ENCODE assay signal across 9 mouse cellular contexts in the genomic region with DNA sequence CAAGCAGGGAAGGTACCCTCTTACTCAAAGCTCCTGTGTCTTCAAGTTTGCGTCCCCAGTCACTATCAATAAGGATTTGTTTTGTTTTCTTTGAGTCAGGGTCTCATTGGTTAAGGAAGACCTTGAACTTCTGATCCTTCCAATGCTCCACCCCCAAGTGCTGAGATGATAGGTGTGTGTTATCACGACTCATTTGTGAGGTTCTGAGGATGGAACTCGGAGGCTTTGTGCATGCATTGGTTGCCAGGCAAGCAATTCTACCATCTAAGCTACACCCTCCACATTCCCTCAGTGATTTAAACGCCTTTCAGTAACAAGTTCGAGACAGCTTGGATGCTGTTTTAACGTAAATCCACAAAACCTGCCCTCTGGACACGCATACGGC. TPM values are rescaled to one million over a fixed set of nuclear protein-coding genes. Genes with fewer than 3 reads are reported as not detected.
DNase-seq lines count a peak whose midpoint lies in the region; ATAC-seq and TF ChIP-seq lines count a peak whose summit lies in the region.
"Had no signal": no experiment of that assay in that cellular context is flagged by ENCODE, and none has a peak within 500 bp of the region (broad histone marks: within the 10 kb centered on the region; RNA-seq: fewer than 3 reads in every experiment).

No protein-coding gene starts in this region.

- no peaks in the 10 kb centered on the region for H3K9me3 ChIP-seq in heart, embryonic 12.5 days (replicated peaks)
- no peaks in the 10 kb centered on the region for H3K9me3 ChIP-seq in E14TG2a.4 (ENCODE audit: low read length)
- H3K9me3 ChIP-seq in forebrain, embryonic 13.5 days (replicated peaks) = no peaks in the 10 kb centered on the region
- no peaks in the 10 kb centered on the region for H3K9me3 ChIP-seq in liver, embryonic 15.5 days (replicated peaks)

- H3K27ac ChIP-seq in heart, embryonic 12.5 days (ENCODE audit: poor library complexity, severe bottlenecking) = peak overlapping the region; percentile 77
- H3K27ac ChIP-seq in forebrain, embryonic 13.5 days = peak overlapping the region; percentile 72
- peak overlapping the region; percentile 67 for H3K27ac ChIP-seq in liver, embryonic 15.5 days (replicated peaks)

- peak overlapping the region; percentile 84 for H3K4me3 ChIP-seq in heart, embryonic 12.5 days
- H3K4me3 ChIP-seq in E14TG2a.4 (replicated peaks; ENCODE audit: low read length) = peak overlapping the region; percentile 94
- H3K4me3 ChIP-seq in forebrain, embryonic 13.5 days = peak overlapping the region; percentile 90
- peak overlapping the region; percentile 81 for H3K4me3 ChIP-seq in liver, embryonic 15.5 days (replicated peaks)

- peak overlapping the region; percentile 84 for H3K4me2 ChIP-seq in heart, embryonic 12.5 days
- H3K4me2 ChIP-seq in forebrain, embryonic 13.5 days = peak overlapping the region; percentile 74
- peak overlapping the region; percentile 88 for H3K4me2 ChIP-seq in liver, embryonic 15.5 days

- H3K36me3 ChIP-seq in heart, embryonic 12.5 days = 0 out of 2 replicates have a peak, but pooled peaks cover under 1% of the 10 kb centered on the region
- H3K36me3 ChIP-seq in E14TG2a.4 (ENCODE audit: insufficient read depth, low read length) = peaks cover 19% of the 10 kb centered on the region
- no peaks in the 10 kb centered on the region for H3K36me3 ChIP-seq in forebrain, embryonic 13.5 days (ENCODE audit: poor library complexity, severe bottlenecking)
- H3K36me3 ChIP-seq in liver, embryonic 15.5 days (replicated peaks) = no peaks in the 10 kb centered on the region

- DNase-seq in heart, adult 8-10 months (ENCODE audit: low spot score) = no peak
- DNase-seq in right cerebral cortex, postnatal 36 days (ENCODE audit: low spot score in 2 of 2) = no peak
- DNase-seq in layer of hippocampus, adult 9-10 months (ENCODE audit: low spot score) = no peak
- DNase-seq in kidney, adult 11 months = no peak

- TF ChIP-seq CTCF in E14TG2a.4 (conservative IDR thresholded peaks at IDR 0.05; ENCODE audit: low read length) = no peak

- H3K9ac ChIP-seq in heart, embryonic 12.5 days = peak overlapping the region; percentile 73
- peak overlapping the region; percentile 91 for H3K9ac ChIP-seq in forebrain, embryonic 13.5 days
- peak overlapping the region; percentile 58 for H3K9ac ChIP-seq in liver, embryonic 15.5 days

- WGBS in heart, embryonic 12.5 days = 6% methylated on average over 8 of the region's 8 CpGs
- 14% methylated on average over 8 of the region's 8 CpGs for WGBS in forebrain, embryonic 13.5 days
- 8% methylated on average over 8 of the region's 8 CpGs for WGBS in liver, embryonic 15.5 days (ENCODE audit: insufficient replicate concordance)

- peaks cover 27% of the 10 kb centered on the region for H3K4me1 ChIP-seq in heart, embryonic 12.5 days (replicated peaks)
- H3K4me1 ChIP-seq in E14TG2a.4 (replicated peaks; ENCODE audit: low read depth, low read length) = peaks cover 52% of the 10 kb centered on the region
- H3K4me1 ChIP-seq in forebrain, embryonic 13.5 days = peaks cover 27% of the 10 kb centered on the region
- H3K4me1 ChIP-seq in liver, embryonic 15.5 days (replicated peaks) = peaks cover 42% of the 10 kb centered on the region

- no peak for ATAC-seq in heart, embryonic 12.5 days (ENCODE audit: insufficient number of reproducible peaks, low FRiP score)
- peak; percentile 19 for ATAC-seq in forebrain, embryonic 13.5 days
- no peak for ATAC-seq in liver, embryonic 15.5 days (ENCODE audit: insufficient read depth)

- H3K27me3 ChIP-seq in heart, embryonic 12.5 days (replicated peaks) = no peaks in the 10 kb centered on the region
- H3K27me3 ChIP-seq in E14TG2a.4 (ENCODE audit: insufficient read depth, low read length) = no peaks in the 10 kb centered on the region
- no peaks in the 10 kb centered on the region for H3K27me3 ChIP-seq in forebrain, embryonic 13.5 days
- no peaks in the 10 kb centered on the region for H3K27me3 ChIP-seq in liver, embryonic 15.5 days

RNA-seq across cellular contexts. Expression of a gene that starts 0.5 kb away (rescaled TPM):
- 103 and 104 TPM in 2 replicates for polyA plus RNA-seq in heart, embryonic 12.5 days (2016; fragmentation: Nextera tagmentation; extraction: Ambion mirVana)
- 100 to 1,000 TPM; 132 to 142 (median 134) TPM for total RNA-seq in heart, adult 8-10 months (2022)
- 57.8 and 63.6 TPM in 2 replicates for polyA plus RNA-seq in forebrain, embryonic 13.5 days (2015; fragmentation: Nextera tagmentation; extraction: Ambion mirVana)
- polyA plus RNA-seq in liver, embryonic 15.5 days (2015; fragmentation: Nextera tagmentation; extraction: Ambion mirVana) = 79.6 and 89.2 TPM in 2 replicates

RNA-seq across cellular contexts. Expression of a gene that starts 24.9 kb away (rescaled TPM):
- 177 and 184 TPM in 2 replicates for polyA plus RNA-seq in heart, embryonic 12.5 days (2016; fragmentation: Nextera tagmentation; extraction: Ambion mirVana)
- total RNA-seq in heart, adult 8-10 months (2022) = 10 to 100 TPM; 59.3 to 76.7 (median 67.5) TPM
- 329 and 347 TPM in 2 replicates for polyA plus RNA-seq in forebrain, embryonic 13.5 days (2015; fragmentation: Nextera tagmentation; extraction: Ambion mirVana)
- 91.2 and 93.4 TPM in 2 replicates for polyA plus RNA-seq in liver, embryonic 15.5 days (2015; fragmentation: Nextera tagmentation; extraction: Ambion mirVana)

RNA-seq across cellular contexts. Expression of a gene that starts 25.0 kb away (rescaled TPM):
- 14.5 TPM in 1 of 2 replicates, not detected in the other for polyA plus RNA-seq in heart, embryonic 12.5 days (2016; fragmentation: Nextera tagmentation; extraction: Ambion mirVana)
- total RNA-seq in heart, adult 8-10 months (2022) = 10 to 100 TPM in 3 of 4 experiments, 1 to 10 TPM in 1; 8.3 to 15.8 (median 13.9) TPM
- 2.3 TPM in 1 of 2 replicates, not detected in the other for polyA plus RNA-seq in forebrain, embryonic 13.5 days (2015; fragmentation: Nextera tagmentation; extraction: Ambion mirVana)
- polyA plus RNA-seq in liver, embryonic 15.5 days (2015; fragmentation: Nextera tagmentation; extraction: Ambion mirVana) = 0.82 TPM in 1 of 2 replicates, not detected in the other
- polyA plus RNA-seq: gonadal fat pad, adult 2 months had no signal

RNA-seq across cellular contexts. Expression of a gene that starts 41.1 kb away (rescaled TPM):
- polyA plus RNA-seq in heart, embryonic 12.5 days (2016; fragmentation: Nextera tagmentation; extraction: Ambion mirVana) = 69.5 and 72.8 TPM in 2 replicates
- 10 to 100 TPM; 78.9 to 82.9 (median 81.2) TPM for total RNA-seq in heart, adult 8-10 months (2022)
- 103 and 115 TPM in 2 replicates for polyA plus RNA-seq in forebrain, embryonic 13.5 days (2015; fragmentation: Nextera tagmentation; extraction: Ambion mirVana)
- 47.0 and 58.0 TPM in 2 replicates for polyA plus RNA-seq in liver, embryonic 15.5 days (2015; fragmentation: Nextera tagmentation; extraction: Ambion mirVana)

RNA-seq across cellular contexts. Expression of a gene that starts 51.0 kb away (rescaled TPM):
- 1.5 and 2.5 TPM in 2 replicates for polyA plus RNA-seq in heart, embryonic 12.5 days (2016; fragmentation: Nextera tagmentation; extraction: Ambion mirVana)
- 10 to 100 TPM in 1 of 4 experiments, 1 to 10 TPM in 3; 3.3 to 25.5 (median 3.7) TPM for total RNA-seq in heart, adult 8-10 months (2022)
- polyA plus RNA-seq in forebrain, embryonic 13.5 days (2015; fragmentation: Nextera tagmentation; extraction: Ambion mirVana) = 0.34 and 0.37 TPM in 2 replicates
- 17.1 and 18.5 TPM in 2 replicates for polyA plus RNA-seq in liver, embryonic 15.5 days (2015; fragmentation: Nextera tagmentation; extraction: Ambion mirVana)
